Mouse (Mus musculus) midbrain, embryonic 16.5 days (tissue): ENCODE results near the gene Fam169a. TPM values are rescaled to one million over a fixed set of nuclear protein-coding genes. Genes with fewer than 3 reads are reported as not detected.
"Not testable (repeated sequence)": the region's sequence is repeated elsewhere in the genome, so short reads cannot be mapped to it uniquely, and the experiment has no call there.

ENCODE experiments used
- ATAC-seq: fragments of 200-750 bp; cut with Nextera tagmentation; 2 replicates; pipeline ENCODE4 v1.8.0; 2017; ENCODE audit warnings: moderate TSS enrichment
- H3K27ac ChIP-seq: fragments of 300-500 bp; sonication (generic); 2 replicates; pipeline ENCODE4 v1.5.1; 2014; ENCODE audit warnings: mild to moderate bottlenecking, low read length, mixed read lengths
- H3K27me3 ChIP-seq: fragments of 300-500 bp; sonication (generic); 2 replicates; pipeline ENCODE4 v1.6.1; 2014; ENCODE audit warnings: low read depth, low read length, mixed read lengths; ENCODE audit not compliant: control insufficient read depth, insufficient read depth
- H3K36me3 ChIP-seq: fragments of 300-500 bp; sonication (generic); 2 replicates; pipeline ENCODE4 v1.6.1; 2014; ENCODE audit warnings: mild to moderate bottlenecking, low read length, moderate library complexity, mixed read lengths; ENCODE audit not compliant: control insufficient read depth, insufficient read depth
- H3K4me1 ChIP-seq: fragments of 300-500 bp; sonication (generic); 2 replicates; pipeline ENCODE4 v1.6.1; 2014; ENCODE audit warnings: mild to moderate bottlenecking, low read length, mixed read lengths; ENCODE audit not compliant: control insufficient read depth, insufficient read depth
- H3K4me2 ChIP-seq: fragments of 300-500 bp; sonication (generic); 2 replicates; pipeline ENCODE4 v1.6.1; 2014; ENCODE audit warnings: mild to moderate bottlenecking, low read length, mixed read lengths
- H3K4me3 ChIP-seq: fragments of 300-500 bp; sonication (generic); 2 replicates; pipeline ENCODE4 v1.5.1; 2014; ENCODE audit warnings: low read depth, mild to moderate bottlenecking, low read length, moderate library complexity, mixed read lengths
- H3K9ac ChIP-seq: fragments of 300-500 bp; sonication (generic); 2 replicates; pipeline ENCODE4 v1.6.1; 2014; ENCODE audit warnings: low read depth, low read length, mixed read lengths
- H3K9me3 ChIP-seq: fragments of 300-500 bp; sonication (generic); replicated peaks from 2 replicates; pipeline ENCODE4 v1.6.1; 2014; ENCODE audit warnings: mild to moderate bottlenecking, low read length, mixed read lengths; ENCODE audit not compliant: control insufficient read depth, poor library complexity, severe bottlenecking
- WGBS: fragments of 180-500 bp; shearing (Covaris S2); extraction: QIAGEN DNeasy Blood & Tissue Kit; methylation state at CpG from one replicate; pipeline ENCODE4 v1.1.7; 2014; 5-methylcytosine and 5-hydroxymethylcytosine counted together
- polyA plus RNA-seq: library from polyadenylated mRNA; unstranded; fragments of >200 nt; fragmentation: Nextera tagmentation; extraction: Ambion mirVana; gene quantifications from 2 replicates; pipeline ENCODE4 v1.2.1, GENCODE M21; 2015

Gene Fam169a
- polyA plus RNA-seq, 1 experiment from 2014 or later: 38.2 TPM

DNA sequence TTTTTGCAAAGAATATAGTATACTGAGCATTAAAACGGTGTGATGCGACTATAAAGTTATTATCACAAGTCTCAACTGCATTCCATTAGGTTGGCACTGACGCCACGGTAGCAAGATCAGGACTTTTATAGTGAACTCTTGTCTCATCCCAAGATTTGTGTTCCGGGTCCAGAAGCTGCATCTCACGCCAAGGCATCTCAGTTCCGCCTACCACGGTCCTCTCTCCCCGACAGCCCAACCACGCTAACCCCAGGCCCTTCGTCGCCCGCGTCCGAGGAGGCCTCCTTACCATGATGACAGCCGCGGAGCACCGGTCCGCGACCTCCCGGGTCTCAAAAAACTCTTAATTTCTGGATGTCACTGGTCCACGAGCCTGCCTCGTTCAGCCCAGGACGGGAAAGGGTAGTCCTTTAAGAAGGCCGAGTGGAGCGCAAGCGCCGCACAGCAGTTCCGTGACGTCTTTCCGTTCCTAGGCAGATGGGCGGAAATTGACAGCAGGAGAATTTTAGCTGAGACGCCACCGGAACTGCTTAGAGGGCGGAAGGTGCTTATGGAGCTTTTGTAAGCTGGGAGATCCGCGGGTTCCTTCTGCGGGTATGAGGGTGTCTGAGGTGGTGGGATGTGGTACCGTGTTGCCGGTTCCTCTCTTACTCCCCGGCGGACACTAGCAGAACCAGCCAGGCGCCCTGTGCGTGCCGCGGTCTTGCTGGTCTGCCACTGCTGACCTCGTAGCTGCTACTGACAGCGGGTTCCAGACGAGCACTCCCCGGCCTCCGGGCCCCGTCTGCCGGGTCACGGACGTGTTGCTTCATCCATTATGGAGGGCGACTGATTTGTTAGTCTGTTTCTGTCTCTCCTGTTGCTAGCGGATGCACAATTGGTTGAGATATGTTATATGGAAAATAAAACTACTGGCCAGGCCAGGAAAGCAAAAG, 70.6 kb downstream of the Fam169a start, which contains the start of the genes Gfm2 and Nsa2:
Gene Gfm2 (plus strand): TSS at position 472 of the 935 bp plus-strand sequence.
Gene Nsa2 (minus strand): TSS at position 472 of the 935 bp plus-strand sequence.
- under 1% methylated on average over 57 of the region's 57 CpGs for WGBS
- Histone ChIP-seq H3K9me3 (no peaks in the 10 kb centered on the region), H3K27ac (peak within 1 kb of the TSS; percentile 89), H3K4me2 (peak within 1 kb of the TSS; percentile 66), H3K27me3 (no peaks in the 10 kb centered on the region), H3K9ac (peak within 1 kb of the TSS; percentile 89), H3K4me1 (peaks cover 12% of the 10 kb centered on the region), H3K36me3 (peaks cover 7% of the 10 kb centered on the region; the same call in 1 of the 2 replicates), H3K4me3 (peak within 1 kb of the TSS; percentile 72)
- ATAC-seq: peak; percentile 98

DNA sequence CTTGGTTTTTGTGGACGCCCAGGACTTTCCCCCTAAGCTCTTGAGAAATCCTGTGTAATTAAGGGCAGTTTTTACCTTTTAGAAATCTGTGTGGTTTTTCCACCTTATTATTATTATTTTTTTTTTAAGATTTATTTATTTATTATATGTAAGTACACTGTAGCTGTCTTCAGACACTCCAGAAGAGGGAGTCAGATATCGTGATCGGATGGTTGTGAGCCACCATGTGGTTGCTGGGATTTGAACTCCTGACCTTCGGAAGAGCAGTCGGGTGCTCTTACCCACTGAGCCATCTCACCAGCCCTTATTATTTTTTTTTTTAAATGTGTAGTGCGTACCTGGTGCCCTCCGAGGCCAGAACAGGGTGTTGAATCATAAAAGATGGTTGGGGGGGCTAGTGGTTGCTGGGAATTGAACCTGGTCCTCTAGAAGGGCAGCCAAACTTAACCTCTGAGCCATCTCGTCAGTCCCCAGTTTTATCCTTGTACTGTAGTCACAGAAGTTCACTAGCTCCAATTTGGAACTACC, 71.4 kb downstream of the Fam169a start:
- 34% methylated on average over 8 of the region's 8 CpGs for WGBS
- H3K36me3 ChIP-seq, H3K27me3 ChIP-seq, H3K9me3 ChIP-seq: not testable (repeated sequence)
- H3K27ac ChIP-seq: peak overlapping the region; percentile 89
- peak overlapping the region; percentile 89 for H3K9ac ChIP-seq
- peak; percentile 63; the same call in 1 of the 2 replicates for ATAC-seq
- peak overlapping the region; percentile 72 for H3K4me3 ChIP-seq
- peak overlapping the region; percentile 58 for H3K4me2 ChIP-seq
- peaks cover 12% of the 10 kb centered on the region for H3K4me1 ChIP-seq

DNA sequence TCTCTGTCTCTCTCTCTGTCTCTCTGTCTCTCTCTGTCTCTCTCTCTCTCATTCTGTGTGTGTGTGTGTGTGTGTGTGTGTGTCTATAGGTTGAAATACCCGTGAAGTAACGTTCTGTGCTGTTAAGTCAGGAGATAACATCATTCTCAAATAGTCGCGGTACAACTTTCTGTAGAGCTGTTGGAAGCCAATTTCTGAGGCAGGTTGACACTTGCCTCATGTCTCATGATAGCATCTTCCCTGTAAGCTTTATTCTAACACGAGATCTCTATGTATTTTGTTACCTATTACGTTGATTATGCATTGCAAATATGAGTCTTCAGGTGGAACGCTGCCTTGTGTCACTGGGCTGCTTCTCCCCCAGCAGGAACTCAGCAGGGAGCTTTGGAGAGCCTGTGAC, 75.2 kb downstream of the Fam169a start:
- peaks cover 6% of the 10 kb centered on the region for H3K4me1 ChIP-seq
- H3K27me3 ChIP-seq: no peaks in the 10 kb centered on the region
- ATAC-seq: no peak
- H3K4me2 ChIP-seq: no peak overlapping the region
- H3K9ac ChIP-seq: no peak overlapping the region
- peaks cover 16% of the 10 kb centered on the region for H3K36me3 ChIP-seq
- WGBS: 89% methylated on average over 7 of the region's 7 CpGs
- H3K9me3 ChIP-seq: no peaks in the 10 kb centered on the region
- H3K27ac ChIP-seq: no peak overlapping the region
- H3K4me3 ChIP-seq: no peak overlapping the region

DNA sequence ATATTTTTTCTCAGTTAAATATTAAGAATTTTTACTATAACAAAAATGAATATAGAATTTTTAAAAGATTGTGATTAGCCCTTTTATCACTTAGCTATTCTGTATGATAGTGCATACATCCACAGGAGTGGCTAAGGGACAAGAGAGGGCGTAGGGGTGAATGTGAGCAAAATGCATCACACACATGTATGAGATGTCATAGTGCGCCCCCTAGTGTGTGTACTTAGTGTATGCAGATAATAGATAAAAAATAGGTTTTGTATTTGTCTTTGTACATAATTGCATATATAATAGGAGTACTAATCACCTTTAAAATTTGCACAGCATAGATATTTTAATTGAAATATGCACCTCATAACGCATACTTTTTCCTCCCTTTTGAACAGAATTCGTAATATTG, 78.7 kb downstream of the Fam169a start:
- ATAC-seq: no peak
- H3K4me2 ChIP-seq: no peak overlapping the region
- 60% methylated on average over 4 of the region's 4 CpGs for WGBS
- H3K36me3 ChIP-seq: peaks cover 36% of the 10 kb centered on the region
- no peaks in the 10 kb centered on the region for H3K9me3 ChIP-seq
- H3K9ac ChIP-seq: no peak overlapping the region
- no peaks in the 10 kb centered on the region for H3K4me1 ChIP-seq
- H3K27me3 ChIP-seq: no peaks in the 10 kb centered on the region
- H3K27ac ChIP-seq: no peak overlapping the region
- no peak overlapping the region for H3K4me3 ChIP-seq

DNA sequence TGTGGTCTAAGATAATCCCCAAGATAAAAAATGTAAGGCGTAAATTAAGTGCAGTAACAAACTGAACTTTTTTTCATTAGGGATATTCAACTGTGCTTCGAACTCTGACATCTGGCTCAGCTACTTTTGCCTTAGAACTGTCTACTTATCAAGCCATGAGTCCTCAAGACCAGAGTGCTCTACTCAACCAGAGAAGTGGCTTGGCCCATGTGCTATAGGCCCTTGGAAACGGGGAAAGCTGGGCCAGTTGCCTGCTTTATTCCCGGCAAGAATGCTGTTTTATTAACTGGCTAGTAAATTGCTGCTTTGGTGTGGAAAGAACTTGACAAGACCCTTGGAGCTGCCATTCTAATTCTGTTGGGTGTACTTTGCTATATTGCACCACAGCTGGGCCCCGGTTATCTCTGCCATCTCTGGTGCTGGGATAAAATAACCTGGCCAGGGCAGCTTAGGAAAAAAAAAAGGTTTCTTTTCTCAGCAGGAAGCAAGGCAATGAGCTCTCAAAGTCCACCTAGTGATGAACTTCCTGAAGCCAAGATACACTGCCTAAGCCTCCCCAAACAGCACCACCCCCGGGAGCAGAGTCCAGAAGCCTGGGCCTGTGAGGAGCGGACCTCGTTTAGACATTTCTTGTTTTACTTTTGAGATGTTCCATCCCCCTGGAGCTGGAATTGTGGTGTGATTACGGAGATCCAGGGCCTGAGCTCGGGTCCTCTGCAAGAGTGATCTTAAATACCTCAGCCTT, 108.6 kb downstream of the Fam169a start:
- Histone ChIP-seq H3K36me3 (peaks cover 16% of the 10 kb centered on the region), H3K9me3 (no peaks in the 10 kb centered on the region), H3K4me1 (no peaks in the 10 kb centered on the region), H3K9ac (no peak overlapping the region), H3K4me2 (no peak overlapping the region), H3K27ac (no peak overlapping the region), H3K27me3 (no peaks in the 10 kb centered on the region), H3K4me3 (no peak overlapping the region)
- no peak for ATAC-seq
- WGBS: 86% methylated on average over 10 of the region's 10 CpGs

DNA sequence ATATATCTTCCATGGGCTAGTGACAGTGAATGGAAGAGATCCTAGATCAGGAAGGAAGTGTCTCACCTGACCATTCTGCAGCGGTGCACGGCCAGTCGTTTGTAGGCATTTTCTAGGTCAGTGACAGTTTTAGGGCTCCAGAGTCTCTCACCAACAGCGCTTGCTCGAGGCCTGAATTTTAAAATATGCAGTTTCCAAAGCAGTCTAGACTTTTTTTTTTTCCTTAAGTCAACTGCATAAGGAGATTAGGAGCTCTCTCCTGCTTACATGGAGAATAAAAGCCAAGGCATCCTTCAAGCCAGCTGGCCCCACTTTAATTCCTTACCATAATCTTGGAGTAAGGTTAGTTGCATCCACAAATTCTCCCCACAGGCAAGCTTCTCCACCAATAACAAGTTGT, 109.6 kb downstream of the Fam169a start:
- Histone ChIP-seq H3K27ac (no peak overlapping the region), H3K27me3 (no peaks in the 10 kb centered on the region)

DNA sequence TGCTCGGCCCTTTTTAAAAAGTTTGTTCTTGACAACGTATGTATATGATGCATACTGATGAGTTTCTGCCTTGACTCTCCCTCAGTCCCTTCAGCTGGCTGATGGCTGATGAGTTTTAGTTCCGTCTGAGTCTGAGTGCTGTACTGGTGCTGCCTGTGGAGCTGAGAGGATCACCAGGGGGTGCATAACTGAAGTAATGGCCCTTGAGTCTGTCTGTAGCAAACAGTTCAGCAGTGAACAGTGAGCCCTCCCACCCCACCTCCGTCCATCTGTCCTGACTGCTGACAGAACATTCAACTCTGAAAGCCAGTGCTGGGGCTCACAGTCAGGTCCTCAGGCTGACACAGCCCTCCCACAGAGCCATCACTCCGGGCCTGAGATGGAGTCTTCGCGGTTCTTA, 111.9 kb downstream of the Fam169a start:
- Histone ChIP-seq H3K4me2 (no peak overlapping the region), H3K4me3 (no peak overlapping the region), H3K9me3 (no peaks in the 10 kb centered on the region), H3K27me3 (no peaks in the 10 kb centered on the region), H3K27ac (no peak overlapping the region), H3K9ac (no peak overlapping the region), H3K4me1 (no peaks in the 10 kb centered on the region), H3K36me3 (peaks cover 10% of the 10 kb centered on the region)
- WGBS: 71% methylated on average over 7 of the region's 7 CpGs
- no peak for ATAC-seq

More for the DNA sequence above, 109.6 kb downstream of the Fam169a start:
- Histone ChIP-seq H3K36me3 (peaks cover 16% of the 10 kb centered on the region), H3K4me2 (no peak overlapping the region), H3K9me3 (no peaks in the 10 kb centered on the region), H3K4me1 (no peaks in the 10 kb centered on the region), H3K4me3 (no peak overlapping the region), H3K9ac (no peak overlapping the region)
- no peak for ATAC-seq
- WGBS: 72% methylated on average over 5 of the region's 5 CpGs

DNA sequence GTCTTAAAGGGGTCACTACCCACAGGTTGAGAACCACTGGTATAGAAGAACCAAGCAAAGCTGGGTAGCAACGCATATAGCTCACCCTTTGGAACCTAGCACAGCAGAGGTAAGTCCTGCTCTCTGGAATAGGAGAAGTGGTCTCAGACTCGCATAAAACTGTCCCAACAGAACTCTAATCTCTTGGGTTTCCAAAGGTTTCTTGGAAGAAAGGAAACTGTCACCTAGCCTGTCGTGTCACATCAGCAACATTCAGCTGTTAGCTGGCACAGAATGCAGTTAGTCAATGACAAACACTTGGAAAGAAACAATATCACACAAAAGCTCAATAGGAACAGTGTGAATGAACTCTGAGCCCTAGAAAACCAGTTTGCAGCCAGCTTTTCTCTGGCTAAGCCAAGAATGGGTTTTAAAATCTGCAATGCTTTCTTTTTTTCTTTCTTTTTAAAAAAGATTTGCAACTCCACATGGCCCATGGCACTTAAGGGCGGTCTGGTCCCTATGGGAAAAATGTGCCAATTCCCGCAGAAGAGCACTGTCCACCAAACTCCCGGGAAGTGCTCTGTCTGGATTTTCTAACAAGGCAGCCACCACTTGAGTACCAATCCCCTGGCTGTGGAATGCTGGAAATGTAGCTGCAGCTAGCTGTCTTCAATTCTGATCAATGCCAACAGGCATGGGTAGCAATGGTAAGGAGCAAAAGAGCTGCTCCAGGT, 113.2 kb downstream of the Fam169a start:
- no peak for ATAC-seq
- 0 out of 2 replicates have a peak overlapping the region, but pooled peaks have one; percentile 33 for H3K27ac ChIP-seq

More for the DNA sequence above, 113.2 kb downstream of the Fam169a start:
- no peak overlapping the region for H3K9ac ChIP-seq
- no peaks in the 10 kb centered on the region for H3K27me3 ChIP-seq
- 47% methylated on average over 6 of the region's 6 CpGs for WGBS
- no peak overlapping the region for H3K4me3 ChIP-seq
- H3K4me1 ChIP-seq: no peaks in the 10 kb centered on the region
- H3K9me3 ChIP-seq: no peaks in the 10 kb centered on the region
- H3K36me3 ChIP-seq: 0 out of 2 replicates have a peak, but pooled peaks cover 2% of the 10 kb centered on the region
- no peak overlapping the region for H3K4me2 ChIP-seq
